Mouse (Mus musculus): ENCODE results near the gene Hrh2. TPM values are rescaled to one million over a fixed set of nuclear protein-coding genes. Genes with fewer than 3 reads are reported as not detected.

The Hrh2 gene
- 1.0 and 1.2 TPM in 2 replicates for polyA plus RNA-seq (2021; fragmentation: Nextera tagmentation)
- long read RNA-seq, experiment 1, partial matches to known transcripts = 0 of 1 reads
- long read RNA-seq, experiment 1, other reads (novel, unspliced or antisense) = 1 of 1 reads
- long read RNA-seq, experiment 2, partial matches to known transcripts = 0 of 5 reads
- long read RNA-seq, experiment 2, other reads (novel, unspliced or antisense) = 3 of 5 reads

DNA sequence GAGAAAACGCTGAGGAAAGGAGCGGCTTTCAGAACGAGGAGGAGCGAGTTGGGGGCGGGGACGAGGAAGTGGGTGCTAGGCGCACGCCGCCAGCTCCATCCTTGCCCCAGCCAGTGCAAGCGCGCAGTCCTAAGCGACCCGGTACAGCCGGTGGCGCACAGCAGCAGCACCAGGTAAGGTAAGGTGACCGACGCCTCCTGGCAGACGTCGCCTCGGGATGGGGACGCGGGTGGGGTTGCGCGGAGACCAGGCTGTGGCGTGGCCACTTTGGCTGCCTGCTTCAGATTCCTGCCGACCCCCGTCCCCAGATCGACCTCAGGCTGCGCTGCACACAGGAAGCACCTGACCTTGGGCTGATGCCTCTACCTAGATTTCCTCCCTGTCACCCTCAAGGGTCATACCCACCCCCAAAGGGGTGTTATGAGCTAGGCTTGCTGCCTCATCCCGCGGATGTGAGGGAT, at the start of gene Hrh2:
Gene Hrh2, plus strand, starts transcription at position 109 of the 461 bp plus-strand sequence.

Other genes starting within 250 kb of the Hrh2 start
- gene Drd1, start 136.4 kb upstream of the Hrh2 start, polyA plus RNA-seq (2021; fragmentation: Nextera tagmentation) = 2.6 and 2.9 TPM in 2 replicates
- gene Sfxn1, start 120.3 kb upstream of the Hrh2 start, polyA plus RNA-seq (2021; fragmentation: Nextera tagmentation) = 53.8 and 55.4 TPM in 2 replicates
- gene Cplx2, start 179.2 kb downstream of the Hrh2 start, polyA plus RNA-seq (2021; fragmentation: Nextera tagmentation) = 190 and 234 TPM in 2 replicates